Mouse (Mus musculus): ENCODE measurements around the gene Ptcra.

DNA sequence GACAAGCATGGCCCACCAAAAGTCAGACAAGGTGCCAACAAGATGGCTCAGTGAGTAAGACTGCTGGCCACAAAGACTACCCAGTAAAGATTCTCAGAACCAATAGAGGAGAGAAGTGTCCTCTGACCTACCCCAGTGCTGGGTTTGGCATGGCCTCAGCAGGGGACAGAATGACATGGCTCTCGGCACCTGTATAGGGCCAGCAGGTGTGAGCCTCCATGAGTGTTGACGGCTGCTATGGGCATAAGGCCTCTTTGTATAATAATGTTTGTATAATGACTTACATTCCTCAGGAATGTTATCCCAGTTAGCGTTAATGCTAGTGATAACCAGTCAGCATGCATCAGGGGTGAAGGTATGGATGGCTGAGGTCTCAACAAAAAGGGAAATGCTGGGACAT lies 12.6 kb upstream of the Ptcra start:
- TF ChIP-seq CTCF (conservative IDR thresholded peaks at IDR 0.05; ENCODE audit: low read length) (no peak), NANOG (IDR thresholded peaks at IDR 0.05; ENCODE audit: borderline replicate concordance, low read length) (no peak), POU5F1 (IDR thresholded peaks at IDR 0.05; ENCODE audit: borderline replicate concordance, low read length) (no peak)
